In the genomic region with DNA sequence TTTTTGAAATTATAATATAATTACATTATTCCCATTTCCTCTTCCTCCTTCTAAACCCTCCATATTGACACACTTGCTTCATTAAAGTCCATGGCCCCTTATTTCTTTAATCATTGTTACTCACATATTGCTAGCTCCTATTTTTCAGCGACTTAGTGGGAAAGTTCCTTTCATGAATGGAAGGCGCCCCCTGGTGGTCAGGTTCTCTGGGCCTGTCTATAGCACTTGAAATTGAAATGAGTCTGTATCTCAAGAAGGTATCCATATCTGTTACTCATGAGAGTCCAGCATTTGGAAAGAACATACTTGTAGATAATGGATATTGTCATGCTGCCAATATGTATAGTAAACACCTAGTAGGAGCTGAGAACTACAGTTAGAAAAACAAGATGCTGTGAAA, we compare ENCODE assay signal across 9 mouse cellular contexts.
DNase-seq lines count a peak whose midpoint lies in the region; ATAC-seq lines count a peak whose summit lies in the region.
"Had no signal": no experiment of that assay in that cellular context is flagged by ENCODE, and none has a peak within 500 bp of the region (broad histone marks: within the 10 kb centered on the region; RNA-seq: fewer than 3 reads in every experiment).

No protein-coding gene starts in this region.

- intact Hi-C loops in heart, postnatal 25 days (cut with DNase I), result loop anchor here (1.0 to 5.0 kb wide), 2 partner anchors 227 to 276 kb away; no protein-coding TSS in a partner anchor

- H3K27me3 ChIP-seq in forebrain, embryonic 11.5 days (ENCODE audit: control insufficient read depth, insufficient read depth, low read length), result no peaks in the 10 kb centered on the region
- no peaks in the 10 kb centered on the region for H3K27me3 ChIP-seq in forebrain, embryonic 12.5 days
- H3K27me3 ChIP-seq in embryonic facial prominence, embryonic 10.5 days (replicated peaks; ENCODE audit: low read depth, poor library complexity, severe bottlenecking), result no peaks in the 10 kb centered on the region
- H3K27me3 ChIP-seq: limb, embryonic 15.5 days had no signal

- no peak overlapping the region for H3K9ac ChIP-seq in forebrain, embryonic 11.5 days (ENCODE audit: low read length)
- no peak overlapping the region for H3K9ac ChIP-seq in forebrain, embryonic 12.5 days
- H3K9ac ChIP-seq: limb, embryonic 15.5 days had no signal

- H3K36me3 ChIP-seq in forebrain, embryonic 11.5 days (ENCODE audit: control insufficient read depth, insufficient read depth, low read length), result no peaks in the 10 kb centered on the region
- no peaks in the 10 kb centered on the region for H3K36me3 ChIP-seq in forebrain, embryonic 12.5 days (replicated peaks)
- H3K36me3 ChIP-seq in embryonic facial prominence, embryonic 10.5 days (replicated peaks), result no peaks in the 10 kb centered on the region
- H3K36me3 ChIP-seq: limb, embryonic 15.5 days had no signal

- no peak overlapping the region for H3K4me2 ChIP-seq in forebrain, embryonic 11.5 days (ENCODE audit: low read depth, low read length, severe bottlenecking)
- no peak overlapping the region for H3K4me2 ChIP-seq in forebrain, embryonic 12.5 days
- H3K4me2 ChIP-seq: limb, embryonic 15.5 days had no signal

- no peak overlapping the region for H3K4me3 ChIP-seq in forebrain, embryonic 11.5 days (ENCODE audit: low read depth, low read length)
- no peak overlapping the region for H3K4me3 ChIP-seq in forebrain, embryonic 12.5 days (replicated peaks)
- no peak overlapping the region for H3K4me3 ChIP-seq in embryonic facial prominence, embryonic 10.5 days
- H3K4me3 ChIP-seq: limb, embryonic 15.5 days had no signal

- 5% methylated on average over 2 of the region's 2 CpGs for WGBS in forebrain, embryonic 11.5 days
- 8% methylated on average over 2 of the region's 2 CpGs for WGBS in forebrain, embryonic 12.5 days
- 7% methylated on average over 2 of the region's 2 CpGs for WGBS in embryonic facial prominence, embryonic 10.5 days

- no peaks in the 10 kb centered on the region for H3K9me3 ChIP-seq in forebrain, embryonic 11.5 days (ENCODE audit: control insufficient read depth, low read length)
- no peaks in the 10 kb centered on the region for H3K9me3 ChIP-seq in forebrain, embryonic 12.5 days
- H3K9me3 ChIP-seq in embryonic facial prominence, embryonic 10.5 days, result no peaks in the 10 kb centered on the region
- H3K9me3 ChIP-seq: limb, embryonic 15.5 days had no signal

- peak; percentile 61; the same call in 1 of the 2 replicates for ATAC-seq in forebrain, embryonic 11.5 days (replicated peaks; ENCODE audit: low FRiP score)
- ATAC-seq in forebrain, embryonic 12.5 days (ENCODE audit: low FRiP score), result no peak

- DNase-seq in forebrain, embryonic 11.5 days (ENCODE audit: low spot score), result peak; percentile 83
- DNase-seq in adrenal gland, adult 18-20 months (ENCODE audit: low spot score in 2 of 2), result peak; percentile 71 to 79
- DNase-seq in embryonic facial prominence, embryonic 10.5 days (ENCODE audit: low spot score), result peak; percentile 79
- DNase-seq in heart, postnatal 25 days (ENCODE audit: low spot score), result peak; percentile 10
- peak; percentile 11 to 18 for DNase-seq in layer of hippocampus, postnatal 14 days (ENCODE audit: low spot score in 2 of 2)
- peak; percentile 73 for DNase-seq in mesoderm, embryonic 11.5 days (ENCODE audit: low read depth, low spot score)
- peak; percentile 35 to 58 for DNase-seq in spleen, postnatal 14 days (ENCODE audit: low spot score in 2 of 2)

- no peak overlapping the region for H3K27ac ChIP-seq in forebrain, embryonic 11.5 days (ENCODE audit: low read depth, low read length)
- H3K27ac ChIP-seq in forebrain, embryonic 12.5 days, result no peak overlapping the region
- H3K27ac ChIP-seq in embryonic facial prominence, embryonic 10.5 days (replicated peaks), result no peak overlapping the region
- H3K27ac ChIP-seq: limb, embryonic 15.5 days had no signal

- no peaks in the 10 kb centered on the region for H3K4me1 ChIP-seq in forebrain, embryonic 11.5 days (replicated peaks; ENCODE audit: control insufficient read depth, insufficient read depth, low read length)
- H3K4me1 ChIP-seq in forebrain, embryonic 12.5 days, result no peaks in the 10 kb centered on the region
- no peaks in the 10 kb centered on the region for H3K4me1 ChIP-seq in embryonic facial prominence, embryonic 10.5 days
- H3K4me1 ChIP-seq: limb, embryonic 15.5 days had no signal

Comparison
In these comparisons a context has a peak if more than half of its experiments do, and no peak if none do; other contexts are left out.
1. DNase-seq: peak in every context shown above with its lines; median percentile 83 in forebrain, embryonic 11.5 days; 79 in embryonic facial prominence, embryonic 10.5 days; 75 in adrenal gland, adult 18-20 months; 73 in mesoderm, embryonic 11.5 days; 46 in spleen, postnatal 14 days; 14 in layer of hippocampus, postnatal 14 days; 10 in heart, postnatal 25 days.